Mouse (Mus musculus) E14TG2a.4 (cell line): ENCODE measurements around the gene Marcks.

Experiments used
- CTCF ChIP-seq: conservative IDR thresholded peaks from 2 replicates; pipeline ENCODE4 v1.5.1; 2014; ENCODE audit warnings: low read length
- NANOG ChIP-seq: IDR thresholded peaks from 2 replicates; pipeline ENCODE4 v1.6.1; 2014; ENCODE audit warnings: borderline replicate concordance, low read length, mixed read lengths
- POU5F1 ChIP-seq: IDR thresholded peaks from 2 replicates; pipeline ENCODE4 v1.6.1; 2014; ENCODE audit warnings: low read length, borderline replicate concordance

GRCm38 (mm10) chr10:37132671-37133070, 6.0 kb downstream of the Marcks start:
- no peak for TF ChIP-seq CTCF
- TF ChIP-seq NANOG, result no peak
- no peak for TF ChIP-seq POU5F1
